Mouse (Mus musculus) liver, embryonic 16.5 days (tissue): ENCODE measurements around the gene Tnfaip3. TPM values are rescaled to one million over a fixed set of nuclear protein-coding genes. Genes with fewer than 3 reads are reported as not detected.

Experiments used
- ATAC-seq: fragments of 200-750 bp; cut with Nextera tagmentation; 2 replicates; pipeline ENCODE4 v1.8.0; 2017; ENCODE audit warnings: low read depth, mild to moderate bottlenecking, moderate number of reproducible peaks, moderate library complexity
- H3K27ac ChIP-seq: fragments of 300-500 bp; sonication (generic); 2 replicates; pipeline ENCODE4 v1.5.1; 2014; ENCODE audit warnings: mild to moderate bottlenecking, low read length
- H3K27me3 ChIP-seq: fragments of 300-500 bp; sonication (generic); 2 replicates; pipeline ENCODE4 v1.6.1; 2014; ENCODE audit warnings: low read depth, low read length, mixed read lengths; ENCODE audit not compliant: control insufficient read depth, insufficient read depth
- H3K36me3 ChIP-seq: fragments of 300-500 bp; sonication (generic); 2 replicates; pipeline ENCODE4 v1.6.1; 2014; ENCODE audit warnings: mild to moderate bottlenecking; ENCODE audit not compliant: control insufficient read depth, insufficient read depth
- H3K4me1 ChIP-seq: fragments of 300-500 bp; sonication (generic); 2 replicates; pipeline ENCODE4 v1.6.1; 2014; ENCODE audit warnings: low read depth, low read length, mixed read lengths; ENCODE audit not compliant: control insufficient read depth
- H3K4me2 ChIP-seq: fragments of 300-500 bp; sonication (generic); 2 replicates; pipeline ENCODE4 v1.6.1; 2014; ENCODE audit warnings: low read depth, low read length, mixed read lengths
- H3K4me3 ChIP-seq: fragments of 300-500 bp; sonication (generic); 2 replicates; pipeline ENCODE4 v1.5.1; 2014; ENCODE audit warnings: low read depth, mild to moderate bottlenecking, low read length
- H3K9ac ChIP-seq: fragments of 300-500 bp; sonication (generic); 2 replicates; pipeline ENCODE4 v1.6.1; 2014; ENCODE audit warnings: low read depth, low read length
- H3K9me3 ChIP-seq: fragments of 300-500 bp; sonication (generic); replicated peaks from 2 replicates; pipeline ENCODE4 v1.6.1; 2016; ENCODE audit warnings: low read length; ENCODE audit not compliant: control insufficient read depth
- WGBS: fragments of 180-500 bp; shearing (Covaris S2); extraction: QIAGEN DNeasy Blood & Tissue Kit; methylation state at CpG from one replicate; pipeline ENCODE4 v1.1.7; 2014; ENCODE audit not compliant: insufficient replicate concordance; 5-methylcytosine and 5-hydroxymethylcytosine counted together
- polyA plus RNA-seq: library from polyadenylated mRNA; unstranded; fragments of >200 nt; fragmentation: Nextera tagmentation; extraction: Ambion mirVana; gene quantifications from 2 replicates; pipeline ENCODE4 v1.2.1, GENCODE M21; 2015

Tnfaip3 gene
- polyA plus RNA-seq, 1 experiment from 2014 or later: 2.2 TPM

GRCm38 (mm10) chr10:19044765-19045516, 29.5 kb upstream of the Tnfaip3 start:
- Histone ChIP-seq H3K9ac (no peak overlapping the region), H3K4me2 (no peak overlapping the region), H3K36me3 (no peaks in the 10 kb centered on the region), H3K4me3 (no peak overlapping the region), H3K27ac (no peak overlapping the region), H3K9me3 (no peaks in the 10 kb centered on the region), H3K27me3 (no peaks in the 10 kb centered on the region), H3K4me1 (no peaks in the 10 kb centered on the region)
- ATAC-seq: no peak
- 65% methylated on average over 9 of the region's 9 CpGs for WGBS

DNA sequence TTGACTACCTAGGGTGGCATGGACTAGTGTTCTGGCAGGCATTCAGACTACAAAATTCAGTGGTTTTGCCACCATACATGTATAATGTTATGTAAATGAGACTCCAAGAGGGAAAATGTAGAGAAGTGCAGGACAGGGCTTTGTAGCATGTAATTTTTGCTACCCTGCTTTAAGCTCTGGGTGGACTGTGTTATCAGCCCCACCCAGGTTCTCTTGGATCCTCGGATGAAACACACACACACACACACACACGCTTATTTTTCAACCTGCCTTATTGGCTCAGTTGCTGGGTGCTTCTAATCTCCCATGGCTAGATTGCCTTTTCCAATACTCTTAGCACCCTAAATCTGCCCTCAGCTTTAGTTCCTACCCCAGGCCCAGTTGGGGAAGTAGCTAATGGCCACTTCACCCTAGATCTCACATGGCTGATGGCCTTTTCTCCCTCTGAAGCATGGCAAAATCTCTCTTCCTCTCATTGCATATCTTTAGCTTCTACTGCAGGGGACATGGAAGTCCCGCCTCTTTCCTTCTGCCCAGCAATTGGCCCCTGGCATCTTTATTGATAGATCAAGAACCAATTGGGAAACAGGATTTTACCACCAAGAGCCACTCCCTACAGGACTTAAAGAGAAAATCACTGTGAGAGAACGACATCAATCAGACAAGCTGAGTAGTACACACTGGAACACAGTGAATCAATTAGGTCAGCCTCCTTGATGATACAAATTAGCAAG, 28.2 kb upstream of the Tnfaip3 start:
- H3K4me1 ChIP-seq: no peaks in the 10 kb centered on the region
- no peaks in the 10 kb centered on the region for H3K9me3 ChIP-seq
- H3K4me3 ChIP-seq: no peak overlapping the region
- H3K36me3 ChIP-seq: no peaks in the 10 kb centered on the region
- no peak overlapping the region for H3K4me2 ChIP-seq
- H3K27ac ChIP-seq: no peak overlapping the region
- H3K27me3 ChIP-seq: no peaks in the 10 kb centered on the region
- WGBS: 28% methylated on average over 4 of the region's 4 CpGs
- no peak for ATAC-seq
- no peak overlapping the region for H3K9ac ChIP-seq

- 64% methylated on average over 2 of the region's 2 CpGs for WGBS
- H3K27ac ChIP-seq: no peak overlapping the region
- no peaks in the 10 kb centered on the region for H3K36me3 ChIP-seq
- no peak overlapping the region for H3K4me2 ChIP-seq
- no peaks in the 10 kb centered on the region for H3K27me3 ChIP-seq
- no peaks in the 10 kb centered on the region for H3K9me3 ChIP-seq
- no peak overlapping the region for H3K4me3 ChIP-seq
- no peak for ATAC-seq
- H3K4me1 ChIP-seq: no peaks in the 10 kb centered on the region
- no peak overlapping the region for H3K9ac ChIP-seq
Measured at GRCm38 (mm10) chr10:19040147-19040546, 24.7 kb upstream of the Tnfaip3 start.

GRCm38 (mm10) chr10:19034764-19035163, 19.3 kb upstream of the Tnfaip3 start:
- H3K36me3 ChIP-seq: no peaks in the 10 kb centered on the region
- no peak overlapping the region for H3K4me3 ChIP-seq
- H3K4me2 ChIP-seq: no peak overlapping the region
- H3K27me3 ChIP-seq: no peaks in the 10 kb centered on the region
- H3K4me1 ChIP-seq: no peaks in the 10 kb centered on the region; the same call in 1 of the 2 replicates
- no peaks in the 10 kb centered on the region for H3K9me3 ChIP-seq
- WGBS: 65% methylated on average over 3 of the region's 3 CpGs
- H3K9ac ChIP-seq: no peak overlapping the region
- no peak for ATAC-seq
- H3K27ac ChIP-seq: no peak overlapping the region

DNA sequence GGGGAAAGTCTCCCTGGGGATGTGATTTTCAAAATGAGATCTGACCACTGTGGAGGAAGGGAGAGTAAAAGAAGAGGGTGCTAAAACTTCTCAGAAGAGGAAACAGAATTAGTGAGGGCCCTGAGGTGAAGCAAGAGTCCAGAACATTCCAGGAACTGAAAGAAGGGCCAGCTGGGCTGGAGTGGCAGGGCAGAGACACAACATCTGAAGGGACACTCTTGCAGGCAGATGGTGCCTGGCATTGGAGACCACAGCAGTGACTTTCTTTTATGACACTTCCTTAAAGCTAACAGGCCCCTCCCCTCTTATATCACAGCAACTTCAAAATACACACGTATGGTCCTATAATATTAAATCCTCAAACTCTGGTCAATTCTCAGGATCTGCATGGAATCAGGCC, 18.2 kb upstream of the Tnfaip3 start:
- no peak for ATAC-seq
- WGBS: 37% methylated on average over 1 of the region's 1 CpGs
- Histone ChIP-seq H3K27ac (no peak overlapping the region), H3K4me1 (no peaks in the 10 kb centered on the region; the same call in 1 of the 2 replicates), H3K9ac (no peak overlapping the region), H3K27me3 (no peaks in the 10 kb centered on the region), H3K9me3 (no peaks in the 10 kb centered on the region), H3K4me2 (no peak overlapping the region), H3K4me3 (no peak overlapping the region), H3K36me3 (no peaks in the 10 kb centered on the region)

GRCm38 (mm10) chr10:19031875-19032274, 16.4 kb upstream of the Tnfaip3 start:
- Histone ChIP-seq H3K36me3 (no peaks in the 10 kb centered on the region), H3K9ac (no peak overlapping the region), H3K9me3 (no peaks in the 10 kb centered on the region), H3K27me3 (no peaks in the 10 kb centered on the region), H3K4me1 (no peaks in the 10 kb centered on the region; the same call in 1 of the 2 replicates), H3K27ac (no peak overlapping the region), H3K4me2 (no peak overlapping the region), H3K4me3 (no peak overlapping the region)
- no peak for ATAC-seq

DNA sequence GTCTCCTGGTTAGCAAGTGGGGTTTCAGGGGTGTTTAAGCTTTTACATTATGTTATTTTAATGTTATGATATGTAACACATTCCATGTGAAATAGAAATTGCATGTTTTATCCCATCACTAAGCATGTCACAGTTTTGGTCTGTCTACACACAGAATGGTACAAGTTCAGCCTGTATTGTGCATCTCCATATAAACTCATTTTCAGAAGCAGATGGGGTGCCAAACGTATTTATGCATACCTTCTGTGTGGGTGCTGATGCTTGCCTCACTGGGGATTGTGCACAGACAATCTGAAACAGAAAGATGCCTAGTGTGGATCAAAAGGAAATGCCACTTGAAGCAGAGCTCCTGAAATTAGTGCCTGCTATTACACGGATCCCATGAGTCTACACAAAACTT, 15.2 kb upstream of the Tnfaip3 start:
- Histone ChIP-seq H3K36me3 (no peaks in the 10 kb centered on the region), H3K9ac (no peak overlapping the region), H3K4me2 (no peak overlapping the region), H3K27ac (no peak overlapping the region), H3K9me3 (no peaks in the 10 kb centered on the region), H3K4me3 (no peak overlapping the region), H3K27me3 (no peaks in the 10 kb centered on the region), H3K4me1 (no peaks in the 10 kb centered on the region; the same call in 1 of the 2 replicates)
- ATAC-seq: no peak
- 51% methylated on average over 2 of the region's 2 CpGs for WGBS

GRCm38 (mm10) chr10:19026710-19027109, 11.3 kb upstream of the Tnfaip3 start:
- WGBS: 75% methylated on average over 5 of the region's 5 CpGs
- H3K4me1 ChIP-seq: no peaks in the 10 kb centered on the region
- H3K9me3 ChIP-seq: no peaks in the 10 kb centered on the region
- no peaks in the 10 kb centered on the region for H3K36me3 ChIP-seq
- H3K27ac ChIP-seq: no peak overlapping the region
- ATAC-seq: no peak
- H3K9ac ChIP-seq: no peak overlapping the region
- no peaks in the 10 kb centered on the region for H3K27me3 ChIP-seq
- no peak overlapping the region for H3K4me3 ChIP-seq
- H3K4me2 ChIP-seq: no peak overlapping the region

GRCm38 (mm10) chr10:19024353-19024752, 8.9 kb upstream of the Tnfaip3 start:
- H3K4me3 ChIP-seq: no peak overlapping the region
- no peak overlapping the region for H3K4me2 ChIP-seq
- H3K27me3 ChIP-seq: no peaks in the 10 kb centered on the region
- no peak overlapping the region for H3K9ac ChIP-seq
- no peak for ATAC-seq
- WGBS: 64% methylated on average over 5 of the region's 5 CpGs
- H3K27ac ChIP-seq: no peak overlapping the region
- no peaks in the 10 kb centered on the region for H3K4me1 ChIP-seq
- no peaks in the 10 kb centered on the region for H3K36me3 ChIP-seq
- no peaks in the 10 kb centered on the region for H3K9me3 ChIP-seq
